Mouse (Mus musculus) forebrain, postnatal 0 days (tissue): Measurements from ENCODE around the gene Olfr1424. TPM values are rescaled to one million over a fixed set of nuclear protein-coding genes. Genes with fewer than 3 reads are reported as not detected.
"Not testable (repeated sequence)": the region's sequence is repeated elsewhere in the genome, so short reads cannot be mapped to it uniquely, and the experiment has no call there.

Experiments
- ATAC-seq: fragments of 200-750 bp; cut with Nextera tagmentation; 2 replicates; pipeline ENCODE4 v1.8.0; 2017; ENCODE audit warnings: mild to moderate bottlenecking, moderate library complexity
- DNase-seq: peaks from one replicate; pipeline ENCODE4 v3.0.0-alpha.2; 2015
- H3K27ac ChIP-seq: fragments of 300-500 bp; sonication (generic); 2 replicates; pipeline ENCODE4 v1.5.1; 2014; ENCODE audit warnings: low read depth, mild to moderate bottlenecking, antibody characterized with exemption, low read length, moderate library complexity, mixed read lengths
- H3K27me3 ChIP-seq: fragments of 300-500 bp; sonication (generic); 2 replicates; pipeline ENCODE4 v1.6.1; 2014; ENCODE audit warnings: mild to moderate bottlenecking, low read length, mixed read lengths; ENCODE audit not compliant: insufficient read depth
- H3K36me3 ChIP-seq: fragments of 300-500 bp; sonication (generic); 2 replicates; pipeline ENCODE4 v1.6.1; 2014; ENCODE audit warnings: mild to moderate bottlenecking, moderate library complexity; ENCODE audit not compliant: insufficient read depth
- H3K4me1 ChIP-seq: fragments of 300-500 bp; sonication (generic); 2 replicates; pipeline ENCODE4 v1.6.1; 2014; ENCODE audit warnings: antibody characterized with exemption; ENCODE audit not compliant: insufficient read depth
- H3K4me2 ChIP-seq: fragments of 300-500 bp; sonication (generic); 2 replicates; pipeline ENCODE4 v1.6.1; 2014; ENCODE audit warnings: low read depth, mild to moderate bottlenecking, moderate library complexity
- H3K4me3 ChIP-seq: fragments of 300-500 bp; sonication (generic); 2 replicates; pipeline ENCODE4 v1.5.1; 2014; ENCODE audit warnings: low read depth, low read length, mixed read lengths
- H3K9ac ChIP-seq: fragments of 300-500 bp; sonication (generic); 2 replicates; pipeline ENCODE4 v1.6.1; 2014; ENCODE audit warnings: mild to moderate bottlenecking
- H3K9me3 ChIP-seq: fragments of 300-500 bp; sonication (generic); 2 replicates; pipeline ENCODE4 v1.6.1; 2016; ENCODE audit warnings: low read length
- CTCF ChIP-seq: sonication (generic); IDR thresholded peaks from 2 replicates; pipeline ENCODE4 v1.5.1; 2016; ENCODE audit warnings: antibody characterized with exemption, control low read depth, low read depth
- WGBS: fragments of 180-500 bp; shearing (Covaris S2); extraction: QIAGEN DNeasy Blood & Tissue Kit; methylation state at CpG from one replicate; pipeline ENCODE4 v1.1.7; 2014; 5-methylcytosine and 5-hydroxymethylcytosine counted together
- polyA plus RNA-seq: library from polyadenylated mRNA; unstranded; fragments of >200 nt; fragmentation: Nextera tagmentation; extraction: Ambion mirVana; gene quantifications from 2 replicates; pipeline ENCODE4 v1.2.1, GENCODE M21; 2015
- total RNA-seq: library from RNA; depleted of rRNA; stranded (reverse); fragments of >200 nt; gene quantifications from 2 replicates; pipeline ENCODE4 v1.2.3, GENCODE M21; 2014; rRNA removed

The Olfr1424 gene
- total RNA-seq (not detected in 2 replicates), polyA plus RNA-seq (not detected in 2 replicates)

DNA sequence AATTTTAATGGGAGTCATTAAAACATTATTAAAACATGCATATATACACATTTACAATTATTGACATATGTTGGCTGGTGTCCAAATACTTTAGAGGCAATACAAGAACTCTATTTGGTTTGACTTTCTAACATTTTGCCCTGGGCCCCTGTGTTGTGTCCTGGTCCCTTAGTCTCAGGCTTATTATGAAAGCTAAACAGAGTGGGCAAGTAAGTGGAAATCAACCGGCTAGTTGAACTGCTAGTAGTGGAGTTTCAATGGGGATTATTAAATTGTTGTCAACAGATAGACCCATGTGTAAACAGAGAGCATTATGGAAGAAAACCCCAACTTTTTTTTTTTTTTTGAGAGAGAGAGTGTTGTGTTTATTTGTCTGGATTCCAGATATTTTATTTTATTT, at the start of gene Olfr1424:
Gene Olfr1424 (minus strand): TSS at position 101 of the 400 bp plus-strand sequence.
- not testable (repeated sequence) for ATAC-seq, DNase-seq, H3K4me1 ChIP-seq, H3K9me3 ChIP-seq, H3K4me2 ChIP-seq, H3K36me3 ChIP-seq, H3K27me3 ChIP-seq, H3K27ac ChIP-seq, H3K4me3 ChIP-seq, H3K9ac ChIP-seq
- WGBS: 86% methylated on average over 1 of the region's 1 CpGs

DNA sequence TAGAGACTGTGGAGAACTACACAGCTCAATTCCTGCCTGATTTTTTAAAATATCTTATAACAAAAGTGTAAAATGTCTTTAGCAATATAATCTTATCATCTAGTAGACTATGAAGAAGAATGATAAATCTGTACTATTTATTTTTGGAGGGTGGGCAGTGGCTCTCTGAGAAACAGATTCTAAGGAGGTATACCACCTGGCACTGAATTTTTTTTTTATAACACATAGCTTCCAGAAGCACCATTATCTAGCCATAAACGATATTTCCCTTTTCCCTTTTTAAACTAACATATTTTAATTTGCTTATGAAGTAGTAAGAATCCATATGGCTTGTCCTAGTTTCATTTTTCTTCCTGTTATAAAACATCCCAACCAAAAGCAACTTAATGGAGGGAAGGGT, 42.1 kb upstream of the Olfr1424 start:
- Histone ChIP-seq H3K4me2 (no peak overlapping the region), H3K9me3 (no peaks in the 10 kb centered on the region), H3K27ac (no peak overlapping the region), H3K9ac (no peak overlapping the region), H3K4me3 (no peak overlapping the region), H3K4me1 (no peaks in the 10 kb centered on the region), H3K36me3 (no peaks in the 10 kb centered on the region), H3K27me3 (no peaks in the 10 kb centered on the region)
- TF ChIP-seq CTCF: no peak
- WGBS: 46% methylated on average over 1 of the region's 1 CpGs
- no peak for ATAC-seq
- DNase-seq: no peak

DNA sequence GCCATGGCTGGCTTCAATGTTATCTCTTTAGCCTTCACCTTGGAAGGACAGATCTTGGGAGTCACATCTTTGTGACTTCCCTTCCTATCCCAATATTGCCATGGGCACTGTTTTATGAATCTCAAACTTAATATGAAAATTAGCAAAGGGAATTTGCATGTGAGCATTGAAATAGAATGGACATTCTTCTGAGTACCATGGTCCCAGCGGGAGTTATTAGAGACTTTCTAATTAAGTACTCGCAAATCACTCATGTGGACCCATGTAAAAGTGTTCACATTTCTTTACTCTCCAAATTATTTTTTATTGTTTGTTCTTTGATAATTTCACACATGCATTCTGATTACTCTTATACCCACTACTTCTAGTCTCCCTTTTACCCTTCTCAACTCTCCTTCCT, 40.8 kb upstream of the Olfr1424 start, which contains the start of gene Olfr1427:
Gene Olfr1427 (minus strand): TSS at position 101 of the 400 bp plus-strand sequence.
- H3K27ac ChIP-seq: no peak within 1 kb of the TSS
- H3K9ac ChIP-seq: no peak within 1 kb of the TSS
- 95% methylated on average over 2 of the region's 2 CpGs for WGBS
- H3K36me3 ChIP-seq: no peaks in the 10 kb centered on the region
- H3K27me3 ChIP-seq: no peaks in the 10 kb centered on the region
- no peak for TF ChIP-seq CTCF
- H3K4me1 ChIP-seq: no peaks in the 10 kb centered on the region
- ATAC-seq (no peak), DNase-seq (no peak)
- no peak within 1 kb of the TSS for H3K4me3 ChIP-seq
- no peak within 1 kb of the TSS for H3K4me2 ChIP-seq
- no peaks in the 10 kb centered on the region for H3K9me3 ChIP-seq

DNA sequence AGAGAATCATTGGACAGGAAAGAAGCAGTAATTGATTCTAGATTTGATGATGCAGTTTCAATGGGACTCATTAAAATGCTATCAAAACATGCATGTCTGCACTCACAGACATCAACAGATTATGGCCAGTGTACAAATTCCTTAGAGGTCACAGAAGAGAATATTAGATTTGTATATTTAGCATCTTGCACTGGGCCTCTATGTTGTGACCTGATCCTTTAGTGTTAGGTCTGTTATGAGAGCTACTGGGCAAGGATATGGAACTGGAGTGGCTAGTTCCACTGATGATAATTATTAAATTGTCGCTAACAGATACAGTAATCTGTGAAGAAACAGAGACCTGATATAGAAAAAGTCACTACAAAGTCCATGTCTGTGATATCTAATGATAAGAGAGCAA, 29.4 kb upstream of the Olfr1424 start, which contains the start of gene Olfr1426:
Gene Olfr1426 (minus strand): TSS at position 101 of the 400 bp plus-strand sequence.
- DNase-seq (no peak), ATAC-seq (no peak)
- Histone ChIP-seq H3K36me3 (no peaks in the 10 kb centered on the region), H3K9ac (no peak within 1 kb of the TSS), H3K27me3 (no peaks in the 10 kb centered on the region), H3K9me3 (no peaks in the 10 kb centered on the region), H3K4me3 (no peak within 1 kb of the TSS), H3K27ac (no peak within 1 kb of the TSS), H3K4me1 (no peaks in the 10 kb centered on the region), H3K4me2 (no peak within 1 kb of the TSS)
- 82% methylated on average over 1 of the region's 1 CpGs for WGBS
- TF ChIP-seq CTCF: no peak

- not testable (repeated sequence) for H3K36me3 ChIP-seq, H3K4me1 ChIP-seq, H3K9me3 ChIP-seq, H3K27me3 ChIP-seq, H3K4me2 ChIP-seq, ATAC-seq, H3K27ac ChIP-seq, H3K4me3 ChIP-seq, DNase-seq, H3K9ac ChIP-seq
- 79% methylated on average over 4 of the region's 4 CpGs for WGBS
Observed at GRCm38 (mm10) chr19:12077631-12078030, 15.1 kb upstream of the Olfr1424 start, which contains the start of gene Olfr1425. Olfr1425 (minus strand) TSS chr19:12077731.

DNA sequence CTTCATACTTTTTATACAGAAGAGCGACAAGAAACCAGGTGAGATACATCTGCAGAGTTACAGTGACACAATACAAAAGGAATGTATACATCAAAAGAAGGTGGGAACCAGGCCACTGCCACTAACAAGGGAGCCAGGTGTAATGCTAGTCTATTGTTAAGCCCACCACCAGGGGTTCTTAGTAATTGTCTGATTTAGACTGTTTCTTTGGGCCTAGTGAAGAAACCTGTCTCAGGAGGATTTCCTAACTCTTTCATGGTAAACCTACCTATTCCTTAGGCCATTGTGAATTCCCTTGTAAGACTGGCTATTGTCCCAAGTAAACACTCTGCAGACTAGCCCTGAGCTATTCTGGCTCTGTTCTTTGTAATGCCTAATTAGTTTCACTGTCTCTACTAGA, 7.1 kb upstream of the Olfr1424 start:
- not testable (repeated sequence) for H3K27me3 ChIP-seq, DNase-seq, H3K4me2 ChIP-seq, H3K4me1 ChIP-seq, H3K36me3 ChIP-seq, H3K9ac ChIP-seq, H3K9me3 ChIP-seq, H3K4me3 ChIP-seq, H3K27ac ChIP-seq, ATAC-seq
- 87% methylated on average over 1 of the region's 1 CpGs for WGBS

GRCm38 (mm10) chr19:12067806-12068205, 5.3 kb upstream of the Olfr1424 start:
- not testable (repeated sequence) for DNase-seq, H3K36me3 ChIP-seq, H3K9ac ChIP-seq, H3K4me1 ChIP-seq, H3K27ac ChIP-seq, ATAC-seq, H3K4me3 ChIP-seq, H3K27me3 ChIP-seq, H3K4me2 ChIP-seq, H3K9me3 ChIP-seq
- 52% methylated on average over 1 of the region's 1 CpGs for WGBS

GRCm38 (mm10) chr19:12043163-12043562, 19.3 kb downstream of the Olfr1424 start:
- Histone ChIP-seq H3K9me3 (no peaks in the 10 kb centered on the region), H3K4me3 (no peak overlapping the region), H3K36me3 (no peaks in the 10 kb centered on the region), H3K4me2 (no peak overlapping the region), H3K27me3 (no peaks in the 10 kb centered on the region), H3K9ac (no peak overlapping the region), H3K4me1 (no peaks in the 10 kb centered on the region), H3K27ac (no peak overlapping the region)
- WGBS: 89% methylated on average over 5 of the region's 5 CpGs
- ATAC-seq: no peak
- no peak for TF ChIP-seq CTCF
- DNase-seq: no peak
